Mouse (Mus musculus) layer of hippocampus, adult 8-10 months (tissue): Measurements from ENCODE around the gene Nol8. TPM values are rescaled to one million over a fixed set of nuclear protein-coding genes. Genes with fewer than 3 reads are reported as not detected.

Source experiments
- DNase-seq, 2 experiments: peaks; one replicate each; pipeline ENCODE4 v3.0.0; 2022; ENCODE audit warnings: low spot score in 2 of 2
- total RNA-seq, 4 experiments: library from RNA; stranded (reverse); gene quantifications; 2 replicates each; pipeline ENCODE4 v1.2.4; 2022

The Nol8 gene
- total RNA-seq, 4 experiments from 2014 or later: 22.9 to 32.5 (median 27.7) TPM

DNA sequence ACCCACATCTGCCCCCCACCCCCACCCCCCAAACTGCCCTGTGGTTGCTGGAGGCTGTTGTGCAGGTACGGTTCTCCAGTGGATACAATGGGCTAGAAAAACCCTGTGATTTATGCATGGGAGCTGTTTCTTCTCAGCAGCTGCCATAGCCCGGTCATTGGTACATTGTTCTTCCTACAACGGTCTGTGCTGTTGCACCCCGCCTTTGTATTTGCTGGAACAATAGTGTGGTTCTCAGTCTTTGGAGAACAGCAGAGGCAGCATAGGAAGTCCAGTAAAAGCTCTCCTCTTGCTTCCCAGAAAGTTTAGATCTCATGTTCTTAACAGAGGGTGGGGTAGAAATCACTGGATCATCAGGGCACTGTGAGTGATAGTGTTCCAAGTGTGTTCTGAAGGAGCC is 31.4 kb downstream of the Nol8 start:
- no peak for DNase-seq

DNA sequence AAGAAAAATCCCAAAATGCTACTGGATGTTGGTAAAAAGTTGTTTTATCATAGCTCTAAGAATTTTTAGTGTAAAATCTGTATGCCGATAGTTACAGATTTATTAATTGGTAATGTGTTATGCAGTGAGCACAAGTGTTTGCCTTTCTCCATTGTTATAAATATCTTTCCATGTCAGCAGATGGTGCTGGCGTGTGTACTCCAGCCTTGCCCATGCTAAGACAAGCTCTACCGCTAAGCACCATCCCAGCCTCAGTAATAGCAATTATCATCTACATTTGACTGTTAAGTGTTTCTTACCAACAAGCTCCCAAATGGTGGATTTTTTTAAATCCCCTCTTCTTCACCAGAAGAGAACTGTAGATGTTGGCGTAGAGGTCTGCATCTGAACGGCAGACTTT is 38.2 kb downstream of the Nol8 start:
- DNase-seq: peak; percentile 19 to 21

DNA sequence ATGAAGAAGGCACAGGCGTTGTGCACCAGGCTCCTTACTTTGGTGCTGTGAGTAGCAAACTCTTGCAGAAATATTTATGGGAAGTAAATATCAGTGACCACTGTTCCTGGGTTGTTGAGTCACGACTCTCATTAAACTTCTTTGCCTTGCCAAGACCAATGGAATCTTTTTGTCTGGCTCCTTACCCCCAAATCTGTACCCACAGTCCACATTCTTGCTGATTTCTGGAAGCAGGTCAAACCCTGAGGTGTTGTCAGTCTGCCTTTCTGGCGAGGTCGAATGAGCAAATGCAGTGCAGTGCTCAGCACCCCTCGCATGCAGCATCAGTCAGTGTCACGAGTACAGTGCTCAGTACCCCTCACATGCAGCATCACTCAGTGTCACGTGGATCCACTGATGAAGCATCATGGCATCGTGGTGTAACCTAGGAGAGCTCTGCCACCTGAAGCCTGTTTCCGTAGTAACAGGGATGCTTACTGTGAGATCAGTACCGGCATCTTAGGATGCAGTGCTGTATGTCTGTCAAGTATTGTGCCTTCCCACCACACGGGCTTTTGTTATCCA is 50.4 kb downstream of the Nol8 start:
- DNase-seq: no peak

DNA sequence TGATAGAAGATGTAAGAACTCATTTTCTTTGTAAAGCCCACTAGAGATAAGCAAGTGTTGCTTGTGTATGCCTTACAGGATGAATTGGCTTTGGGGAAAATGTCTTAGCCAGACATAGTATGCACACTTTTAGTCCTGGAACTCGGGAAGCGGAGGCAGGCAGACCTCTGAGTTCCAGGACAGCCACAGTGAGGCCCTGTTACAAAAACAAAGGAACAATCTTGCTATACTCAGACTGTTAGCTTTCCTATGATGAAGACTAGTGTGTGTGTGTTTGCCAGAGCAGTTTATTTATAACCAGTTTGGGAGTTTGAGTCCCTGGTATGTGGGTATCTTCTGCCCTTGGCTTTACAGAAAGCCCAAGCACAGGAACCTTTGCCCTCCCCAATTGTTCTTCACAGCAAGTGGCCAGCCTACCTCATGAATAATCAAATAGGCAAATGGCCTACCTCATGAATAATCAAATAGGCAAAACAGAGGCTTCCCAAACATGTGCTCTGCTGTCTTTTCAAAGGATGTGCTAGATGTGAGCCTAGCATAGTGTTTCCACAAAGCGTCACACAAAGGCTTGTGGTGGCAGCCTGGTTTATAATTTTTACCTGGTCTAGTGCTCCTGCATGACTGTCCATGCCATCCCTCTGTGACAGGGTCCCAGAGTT is 53.3 kb downstream of the Nol8 start:
- DNase-seq: no peak

DNA sequence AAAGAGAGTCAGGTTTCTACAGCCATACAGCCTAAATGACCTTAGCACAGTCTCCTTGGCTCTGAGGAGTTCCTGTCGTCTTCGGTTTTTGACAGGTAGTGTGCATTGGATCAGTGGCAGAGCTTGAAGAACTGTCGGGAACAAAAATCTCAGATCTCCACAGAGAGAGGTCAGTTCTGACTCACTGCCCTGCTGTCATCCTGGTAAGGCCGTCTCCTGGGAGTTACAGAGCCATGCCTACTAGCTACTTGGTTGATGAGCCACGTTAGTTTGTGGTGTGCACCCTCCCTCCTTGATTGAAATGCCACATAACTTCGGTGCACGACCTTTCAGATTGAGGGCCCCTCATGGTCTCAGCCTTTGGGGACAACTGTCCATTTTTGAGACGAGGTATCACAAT is 55.4 kb downstream of the Nol8 start:
- DNase-seq: no peak

DNA sequence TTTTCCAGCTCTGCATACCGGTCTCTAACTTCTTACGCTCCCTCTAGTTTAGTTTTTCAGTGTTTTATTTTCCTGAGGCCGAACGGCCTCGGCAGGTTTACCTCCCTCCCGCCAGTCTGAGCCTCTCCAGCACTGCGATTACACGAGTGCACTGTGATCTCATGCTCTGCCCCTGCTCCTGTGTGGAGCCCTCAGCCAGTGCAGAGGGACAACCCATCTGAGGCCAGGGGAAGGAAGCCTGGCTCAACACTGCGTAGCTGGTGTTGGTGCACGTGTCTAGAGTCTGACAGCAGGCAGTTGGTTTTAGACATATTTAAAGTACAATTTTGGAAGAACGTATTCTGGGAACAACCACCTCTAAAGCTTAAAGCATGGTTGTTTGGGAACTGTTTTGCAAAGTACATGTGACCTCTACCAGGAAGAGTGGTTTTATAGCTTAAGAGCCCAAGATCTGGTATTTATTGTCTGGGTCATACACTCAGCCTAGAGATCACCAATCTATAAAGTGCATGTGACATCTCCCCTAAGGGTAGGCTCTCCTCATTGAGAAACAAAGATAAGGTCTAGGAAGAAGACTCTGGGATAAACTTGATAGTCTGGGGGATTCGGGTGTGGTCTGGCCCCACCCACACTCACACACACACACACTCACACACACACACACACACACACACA is 59.3 kb downstream of the Nol8 start:
- DNase-seq: no peak

DNA sequence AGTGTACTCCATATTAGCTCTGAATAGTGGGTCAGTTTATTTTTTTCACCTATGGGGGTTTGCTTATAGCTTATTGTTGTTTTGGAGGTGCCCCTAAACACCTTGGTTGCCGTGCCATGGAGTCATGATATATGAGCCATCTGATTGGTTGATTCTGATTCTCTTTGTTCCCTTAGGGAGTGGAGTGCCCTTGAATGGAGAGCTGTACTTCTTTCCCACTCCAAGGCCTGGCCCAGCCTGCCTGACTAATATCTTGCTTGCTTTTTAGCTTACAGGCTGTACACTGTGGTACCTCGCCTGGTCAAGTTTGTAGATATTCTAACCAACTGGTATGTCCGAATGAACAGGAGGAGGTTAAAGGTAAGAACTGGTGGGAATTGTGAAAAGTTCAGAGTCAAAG is 66.4 kb downstream of the Nol8 start:
- DNase-seq: no peak

Other genes with a start within 250 kb of the Nol8 start
- gene Ippk, start 231.8 kb upstream of the Nol8 start, total RNA-seq: 10 to 100 TPM; 27.6 to 32.1 (median 30.7) TPM
- gene Tes3-ps, start 159.8 kb upstream of the Nol8 start, total RNA-seq: 1 to 10 TPM in 3 of 4 experiments, under 1 TPM in 1; 0.79 to 2.0 (median 1.8) TPM
- gene Ecm2, start 148.3 kb upstream of the Nol8 start, total RNA-seq: 1 to 10 TPM; 6.6 to 9.4 (median 7.3) TPM
- gene Aspn, start 108.6 kb upstream of the Nol8 start, total RNA-seq: 1 to 10 TPM in 2 of 4 experiments, under 1 TPM in 2; 0.85 to 1.0 (median 0.99) TPM
- 1 to 10 TPM in 2 of 4 experiments, under 1 TPM in 2; 0.94 to 1.1 (median 1.0) TPM for gene Omd, start 70.6 kb upstream of the Nol8 start, total RNA-seq
- gene Ogn, start 45.0 kb upstream of the Nol8 start, total RNA-seq: 1 to 10 TPM; 6.3 to 8.9 (median 8.3) TPM
- 1 to 10 TPM; 1.6 to 2.2 (median 2.0) TPM for gene Cenpp, start 293 bp upstream of the Nol8 start, total RNA-seq
- gene Iars, start 29.0 kb downstream of the Nol8 start, total RNA-seq: 10 to 100 TPM; 61.8 to 90.7 (median 70.2) TPM
- gene Gm30302, start 145.9 kb downstream of the Nol8 start, total RNA-seq: not detected